Mouse (Mus musculus): ENCODE measurements around the gene Gm13272.

GRCm38 (mm10) chr4:88742771-88743371, 36.8 kb upstream of the Gm13272 start:
- TF ChIP-seq CTCF (IDR thresholded peaks at IDR 0.05; ENCODE audit: control insufficient read depth, insufficient read depth, insufficient replicate concordance, low read depth, low read length) (no peak), POLR2A (IDR thresholded peaks at IDR 0.05; ENCODE audit: control insufficient read depth, low read depth, low read length) (no peak)

All from testis, adult 2 months (tissue).